Mouse (Mus musculus): ENCODE measurements at regions not wholly inside any gene's neighbourhood (a gene's known extent, or its start where the extent isn't known, plus 50 kb on each side); places are given as distances from the start of the nearest gene placed in this dataset.

DNA sequence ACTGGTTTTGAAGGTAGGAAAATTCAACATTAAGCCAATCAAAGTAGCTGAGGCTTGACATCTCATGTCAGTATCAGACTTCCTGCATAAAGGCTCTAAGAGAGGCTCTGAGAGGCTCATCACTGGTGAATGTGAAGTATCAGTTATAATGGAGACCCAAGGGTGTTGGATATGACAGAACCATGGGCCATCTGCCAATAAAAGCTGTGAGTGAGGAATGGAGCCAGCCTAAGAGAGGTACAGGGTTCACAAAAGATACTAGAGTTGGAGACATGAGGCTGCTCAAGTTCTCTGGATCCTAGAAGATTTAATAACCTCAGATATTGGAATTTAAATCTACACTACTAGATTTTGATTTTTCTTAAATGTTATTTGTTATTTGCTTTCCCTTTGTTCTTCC, 440.1 kb upstream of the BC052040 start:
- no peak for TF ChIP-seq E2F4 (IDR thresholded peaks at IDR 0.05; ENCODE audit: insufficient read depth)
- TF ChIP-seq TCF12 (IDR thresholded peaks at IDR 0.05; ENCODE audit: insufficient read depth, poor library complexity, severe bottlenecking), result no peak
- no peak for TF ChIP-seq REST (IDR thresholded peaks at IDR 0.05; ENCODE audit: insufficient read depth, insufficient read length)
- TF ChIP-seq CEBPB (IDR thresholded peaks at IDR 0.05; ENCODE audit: insufficient read depth, poor library complexity, severe bottlenecking), result no peak
- no peak for TF ChIP-seq MYOD1 (IDR thresholded peaks at IDR 0.05; ENCODE audit: control insufficient read depth in 1 of 3, insufficient read length in 2 of 3, low read depth in 2 of 3)
- no peak for TF ChIP-seq MAX (IDR thresholded peaks at IDR 0.05; ENCODE audit: low read depth)
- no peak for TF ChIP-seq POLR2A (IDR thresholded peaks at IDR 0.05; ENCODE audit: insufficient read length, low read depth)
- no peak for TF ChIP-seq TCF3 (IDR thresholded peaks at IDR 0.05; ENCODE audit: insufficient read length, low read depth)
- Histone ChIP-seq H3ac (ENCODE audit: control insufficient read depth, insufficient read length) (no peak overlapping the region), H3K4me2 (ENCODE audit: low read depth) (no peak overlapping the region), H3K4me3 (no peak overlapping the region), H3K27me3 (ENCODE audit: control insufficient read depth, insufficient read depth, insufficient read length) (no peaks in the 10 kb centered on the region), H3K36me3 (ENCODE audit: control insufficient read depth, insufficient read depth) (no peaks in the 10 kb centered on the region), H3K79me2 (ENCODE audit: control insufficient read depth, insufficient read depth) (no peaks in the 10 kb centered on the region)

DNA sequence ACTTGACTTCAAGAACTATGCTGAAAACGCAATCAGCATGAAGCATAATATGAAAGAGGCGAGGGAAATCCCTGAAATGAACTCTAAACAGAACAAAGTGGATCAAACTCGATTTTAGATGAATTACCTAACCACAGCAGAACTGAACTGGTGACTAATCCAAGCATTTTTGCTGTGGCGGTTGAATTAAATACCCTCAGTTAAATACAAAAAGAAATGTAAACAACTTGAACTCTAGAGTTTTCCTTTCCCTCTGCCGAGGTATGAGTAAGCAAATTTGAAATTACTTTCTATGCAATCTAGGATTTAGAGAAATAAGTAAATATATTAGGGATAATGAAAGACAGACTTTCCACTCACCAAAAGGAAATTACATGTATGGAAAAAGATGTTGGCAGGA, 409.4 kb upstream of the BC052040 start:
- H3K36me3 ChIP-seq (ENCODE audit: control insufficient read depth, insufficient read depth), result no peaks in the 10 kb centered on the region
- no peaks in the 10 kb centered on the region for H3K27me3 ChIP-seq (ENCODE audit: control insufficient read depth, insufficient read depth, insufficient read length)
- TF ChIP-seq POLR2AphosphoS2 (IDR thresholded peaks at IDR 0.05; ENCODE audit: insufficient read length, low read depth) (no peak), SRF (IDR thresholded peaks at IDR 0.05; ENCODE audit: control insufficient read depth, insufficient read length, low read depth) (no peak), TCF12 (IDR thresholded peaks at IDR 0.05; ENCODE audit: insufficient read depth, poor library complexity, severe bottlenecking) (no peak), CEBPB (IDR thresholded peaks at IDR 0.05; ENCODE audit: insufficient read depth, poor library complexity, severe bottlenecking) (no peak), E2F4 (IDR thresholded peaks at IDR 0.05; ENCODE audit: insufficient read depth) (no peak), MAX (IDR thresholded peaks at IDR 0.05; ENCODE audit: low read depth) (no peak)
- no peak overlapping the region for H3K4me3 ChIP-seq
- H3K79me2 ChIP-seq (ENCODE audit: control insufficient read depth, insufficient read depth), result no peaks in the 10 kb centered on the region
- no peak overlapping the region for H3ac ChIP-seq (ENCODE audit: control insufficient read depth, insufficient read length)
- peak overlapping the region; percentile 57 for H3K4me2 ChIP-seq (ENCODE audit: low read depth)

DNA sequence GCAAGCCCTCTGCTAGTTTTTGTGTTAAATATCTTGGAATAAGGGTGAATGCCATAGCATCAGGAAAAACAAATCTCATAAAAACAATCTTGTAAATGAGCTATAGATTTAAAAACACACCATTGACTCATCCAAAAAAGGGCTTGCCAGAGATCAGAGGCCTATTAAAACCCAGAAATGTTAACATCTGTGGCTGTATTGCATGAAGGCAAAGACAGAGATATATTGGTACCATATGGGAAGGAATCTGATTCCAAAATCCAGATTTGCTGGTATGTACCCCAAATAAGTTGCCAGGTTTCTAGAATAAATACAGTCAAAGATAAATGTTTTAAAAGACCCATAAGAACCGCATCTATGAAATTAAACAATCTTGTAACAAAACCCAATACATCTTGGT, 404.4 kb upstream of the BC052040 start:
- Histone ChIP-seq H3K4me3 (no peak overlapping the region), H3ac (ENCODE audit: control insufficient read depth, insufficient read length) (no peak overlapping the region), H3K36me3 (ENCODE audit: control insufficient read depth, insufficient read depth) (no peaks in the 10 kb centered on the region), H3K4me2 (ENCODE audit: low read depth) (no peak overlapping the region), H3K27me3 (ENCODE audit: control insufficient read depth, insufficient read depth, insufficient read length) (no peaks in the 10 kb centered on the region), H3K79me2 (ENCODE audit: control insufficient read depth, insufficient read depth) (no peaks in the 10 kb centered on the region)
- no peak for TF ChIP-seq MAX (IDR thresholded peaks at IDR 0.05; ENCODE audit: low read depth)
- TF ChIP-seq USF1 (IDR thresholded peaks at IDR 0.05; ENCODE audit: low read depth), result no peak
- TF ChIP-seq MYOG (IDR thresholded peaks at IDR 0.05; ENCODE audit: control insufficient read depth in 1 of 3, insufficient read depth in 1 of 3, insufficient read length in 2 of 3, low read depth in 2 of 3), result no peak
- no peak for TF ChIP-seq POLR2A (IDR thresholded peaks at IDR 0.05; ENCODE audit: insufficient read length, low read depth)
- no peak for TF ChIP-seq E2F4 (IDR thresholded peaks at IDR 0.05; ENCODE audit: insufficient read depth)
- TF ChIP-seq SRF (IDR thresholded peaks at IDR 0.05; ENCODE audit: control insufficient read depth, insufficient read length, low read depth), result no peak
- TF ChIP-seq REST (IDR thresholded peaks at IDR 0.05; ENCODE audit: insufficient read depth, insufficient read length), result no peak
- TF ChIP-seq TCF12 (IDR thresholded peaks at IDR 0.05; ENCODE audit: insufficient read depth, poor library complexity, severe bottlenecking), result no peak
- TF ChIP-seq CEBPB (IDR thresholded peaks at IDR 0.05; ENCODE audit: insufficient read depth, poor library complexity, severe bottlenecking), result no peak
- no peak for TF ChIP-seq MYOD1 (IDR thresholded peaks at IDR 0.05; ENCODE audit: control insufficient read depth in 1 of 3, insufficient read length in 2 of 3, low read depth in 2 of 3)
- TF ChIP-seq POLR2AphosphoS2 (IDR thresholded peaks at IDR 0.05; ENCODE audit: insufficient read length, low read depth), result no peak
- no peak for TF ChIP-seq TCF3 (IDR thresholded peaks at IDR 0.05; ENCODE audit: insufficient read length, low read depth)

DNA sequence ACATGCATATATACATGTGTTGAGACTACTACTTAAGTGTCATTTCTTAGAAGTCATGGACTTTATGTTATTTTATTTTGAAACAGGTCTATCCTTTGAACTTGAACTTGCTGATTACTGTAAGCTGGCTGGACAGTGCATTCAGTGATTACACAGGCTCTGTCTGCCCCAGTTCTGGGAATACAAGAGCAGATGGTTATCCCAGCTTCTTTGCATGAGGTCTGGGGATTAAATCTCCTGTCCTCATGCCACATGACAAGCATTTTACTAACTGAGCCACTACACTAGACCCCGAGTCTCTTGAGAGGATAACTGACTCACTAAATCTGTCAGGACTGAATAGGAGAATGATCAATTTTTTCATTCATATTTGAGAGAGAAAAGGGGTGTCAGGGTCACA, 403.6 kb upstream of the BC052040 start:
- Histone ChIP-seq H3K4me3 (no peak overlapping the region), H3K36me3 (ENCODE audit: control insufficient read depth, insufficient read depth) (no peaks in the 10 kb centered on the region), H3ac (ENCODE audit: control insufficient read depth, insufficient read length) (no peak overlapping the region), H3K79me2 (ENCODE audit: control insufficient read depth, insufficient read depth) (no peaks in the 10 kb centered on the region), H3K4me2 (ENCODE audit: low read depth) (no peak overlapping the region), H3K27me3 (ENCODE audit: control insufficient read depth, insufficient read depth, insufficient read length) (no peaks in the 10 kb centered on the region)
- no peak for TF ChIP-seq E2F4 (IDR thresholded peaks at IDR 0.05; ENCODE audit: insufficient read depth)
- no peak for TF ChIP-seq TCF3 (IDR thresholded peaks at IDR 0.05; ENCODE audit: insufficient read length, low read depth)
- TF ChIP-seq POLR2AphosphoS2 (IDR thresholded peaks at IDR 0.05; ENCODE audit: insufficient read length, low read depth), result no peak
- no peak for TF ChIP-seq POLR2A (IDR thresholded peaks at IDR 0.05; ENCODE audit: insufficient read length, low read depth)
- no peak for TF ChIP-seq MYOD1 (IDR thresholded peaks at IDR 0.05; ENCODE audit: control insufficient read depth in 1 of 3, insufficient read length in 2 of 3, low read depth in 2 of 3)
- no peak for TF ChIP-seq USF1 (IDR thresholded peaks at IDR 0.05; ENCODE audit: low read depth)
- no peak for TF ChIP-seq CEBPB (IDR thresholded peaks at IDR 0.05; ENCODE audit: insufficient read depth, poor library complexity, severe bottlenecking)
- no peak for TF ChIP-seq MAX (IDR thresholded peaks at IDR 0.05; ENCODE audit: low read depth)
- no peak for TF ChIP-seq REST (IDR thresholded peaks at IDR 0.05; ENCODE audit: insufficient read depth, insufficient read length)
- no peak for TF ChIP-seq SRF (IDR thresholded peaks at IDR 0.05; ENCODE audit: control insufficient read depth, insufficient read length, low read depth)
- TF ChIP-seq MYOG (IDR thresholded peaks at IDR 0.05; ENCODE audit: control insufficient read depth in 1 of 3, insufficient read depth in 1 of 3, insufficient read length in 2 of 3, low read depth in 2 of 3), result no peak

DNA sequence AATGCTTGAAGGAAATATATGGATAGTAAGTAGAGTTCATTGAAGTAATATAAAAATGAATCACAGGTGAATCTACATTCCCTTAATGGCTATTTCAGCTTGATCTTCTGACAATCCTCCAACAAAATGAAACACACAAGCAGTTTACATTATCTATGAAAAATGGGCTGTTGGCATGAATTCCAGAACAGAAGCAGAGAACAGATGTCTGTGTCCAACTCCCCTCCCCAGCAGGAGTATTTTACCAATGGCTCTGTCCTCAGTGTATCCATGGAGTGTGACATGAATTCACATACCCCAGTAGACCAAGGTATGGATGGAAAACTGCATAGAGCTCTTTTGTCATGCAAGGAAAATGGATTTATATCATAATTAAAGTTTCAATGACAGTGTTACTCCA, 370.3 kb upstream of the BC052040 start:
- Histone ChIP-seq H3ac (ENCODE audit: control insufficient read depth, insufficient read length) (no peak overlapping the region), H3K4me3 (no peak overlapping the region), H3K36me3 (ENCODE audit: control insufficient read depth, insufficient read depth) (no peaks in the 10 kb centered on the region), H3K27me3 (ENCODE audit: control insufficient read depth, insufficient read depth, insufficient read length) (no peaks in the 10 kb centered on the region), H3K4me2 (ENCODE audit: low read depth) (no peak overlapping the region), H3K79me2 (ENCODE audit: control insufficient read depth, insufficient read depth) (no peaks in the 10 kb centered on the region)
- TF ChIP-seq TCF3 (IDR thresholded peaks at IDR 0.05; ENCODE audit: insufficient read length, low read depth), result no peak
- TF ChIP-seq TCF12 (IDR thresholded peaks at IDR 0.05; ENCODE audit: insufficient read depth, poor library complexity, severe bottlenecking), result no peak
- TF ChIP-seq MAX (IDR thresholded peaks at IDR 0.05; ENCODE audit: low read depth), result no peak
- TF ChIP-seq USF1 (IDR thresholded peaks at IDR 0.05; ENCODE audit: low read depth), result no peak

Measured in myocyte (in vitro differentiated cells).